Mouse (Mus musculus): Measurements from ENCODE around the gene Zfp984. TPM values are rescaled to one million over a fixed set of nuclear protein-coding genes. Genes with fewer than 3 reads are reported as not detected.
A peak's percentile ranks its signal among the peaks of the same experiment; 100 is the strongest.
"Not testable (repeated sequence)": the region's sequence is repeated elsewhere in the genome, so short reads cannot be mapped to it uniquely, and the experiment has no call there.

Zfp984 gene
- polyA plus RNA-seq, 1 experiment: 1.3 TPM

DNA sequence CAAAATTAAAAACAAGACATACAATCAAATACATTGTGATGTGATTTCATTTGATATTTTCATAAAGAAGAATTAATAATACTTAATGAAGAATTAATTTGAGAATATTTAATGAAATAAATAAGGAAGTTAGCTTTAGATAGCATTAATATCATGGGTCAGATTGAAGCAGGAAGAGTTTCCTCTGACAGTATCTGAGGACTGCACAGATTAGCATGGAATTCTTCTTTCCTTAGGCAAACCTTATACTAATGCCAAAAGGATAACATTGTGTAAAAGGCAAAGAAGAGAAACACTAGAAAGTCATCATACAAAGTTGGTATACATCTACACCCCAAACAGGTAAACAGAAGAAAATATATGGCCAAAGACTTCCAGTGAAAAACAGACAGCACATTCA is 17.9 kb downstream of the Zfp984 start:
- not testable (repeated sequence) for DNase-seq; H3K36me3 ChIP-seq (ENCODE audit: control insufficient read depth, insufficient read depth, low read length); H3K4me1 ChIP-seq (replicated peaks; ENCODE audit: control insufficient read depth, insufficient read depth, low read length); H3K27ac ChIP-seq (ENCODE audit: control insufficient read depth, insufficient read depth, low read length); H3K27me3 ChIP-seq (ENCODE audit: control insufficient read depth, insufficient read depth, low read length); H3K4me3 ChIP-seq (ENCODE audit: control insufficient read depth, insufficient read depth, low read length)

DNA sequence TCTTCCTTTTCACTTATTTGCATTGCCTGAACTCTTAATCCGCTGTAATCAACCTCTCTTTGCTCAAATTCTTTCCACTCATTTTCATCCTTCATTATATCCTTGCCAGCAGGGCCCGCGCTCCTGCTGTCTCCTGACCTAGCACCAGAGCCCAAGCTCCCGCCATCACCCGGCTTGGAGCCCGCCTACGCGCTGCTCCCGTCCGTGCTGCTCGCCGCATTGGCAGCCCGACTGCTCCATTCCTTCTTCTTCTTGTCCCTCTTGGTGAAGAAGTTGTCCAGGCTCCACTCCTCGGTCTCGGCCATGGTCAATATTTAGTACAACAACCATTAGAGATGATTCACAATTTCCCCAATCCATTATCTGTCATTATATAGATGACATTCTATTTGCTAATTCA is 63.3 kb downstream of the Zfp984 start:
- WGBS: 96% methylated on average over 14 of the region's 15 CpGs

DNA sequence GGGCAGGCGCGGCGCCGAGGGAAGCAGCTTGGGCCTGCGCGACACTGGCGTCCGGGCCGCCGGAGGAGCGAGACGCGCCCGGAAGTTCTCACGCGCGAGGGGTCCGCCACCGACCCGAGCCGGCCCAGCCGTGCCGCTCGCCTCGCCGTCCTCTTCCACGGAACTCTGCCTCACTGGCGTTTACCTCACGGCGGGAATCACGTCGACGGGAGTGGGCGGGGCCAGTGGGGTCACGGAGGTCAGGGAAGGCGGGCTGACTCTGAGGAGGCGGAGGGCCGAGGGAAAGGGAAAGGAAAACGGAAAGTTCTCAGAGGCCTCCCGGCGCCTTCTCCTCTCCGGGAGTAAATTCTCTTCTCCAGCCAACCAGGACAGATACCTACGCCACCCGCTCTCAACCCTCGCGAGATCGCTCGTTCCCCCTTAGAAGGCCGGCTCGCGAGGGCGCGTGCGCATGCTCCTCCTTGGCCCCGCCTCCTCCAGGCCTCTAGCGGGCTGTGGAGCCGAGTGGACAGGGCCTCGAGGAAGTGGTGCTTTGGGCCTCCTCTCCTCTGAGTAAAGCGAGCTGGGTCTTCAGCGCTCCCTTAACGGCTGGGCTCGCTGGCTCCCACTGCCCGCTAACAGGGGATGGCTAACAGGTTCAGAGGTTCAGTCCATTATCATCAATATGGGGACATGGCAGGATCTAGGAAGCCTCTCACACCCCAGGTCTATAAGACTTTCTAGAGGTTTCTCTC is 70.8 kb downstream of the Zfp984 start:
- DNase-seq; H3K4me1 ChIP-seq (replicated peaks; ENCODE audit: control insufficient read depth, insufficient read depth, low read length): not testable (repeated sequence)

More for the DNA sequence above, 63.3 kb downstream of the Zfp984 start:
- not testable (repeated sequence) for H3K4me3 ChIP-seq (ENCODE audit: control insufficient read depth, insufficient read depth, low read length); H3K36me3 ChIP-seq (ENCODE audit: control insufficient read depth, insufficient read depth, low read length); DNase-seq; H3K4me1 ChIP-seq (replicated peaks; ENCODE audit: control insufficient read depth, insufficient read depth, low read length); H3K27me3 ChIP-seq (ENCODE audit: control insufficient read depth, insufficient read depth, low read length); H3K27ac ChIP-seq (ENCODE audit: control insufficient read depth, insufficient read depth, low read length)

More for the DNA sequence above, 70.8 kb downstream of the Zfp984 start:
- not testable (repeated sequence) for H3K36me3 ChIP-seq (ENCODE audit: control insufficient read depth, insufficient read depth, low read length); H3K27ac ChIP-seq (ENCODE audit: control insufficient read depth, insufficient read depth, low read length); H3K27me3 ChIP-seq (ENCODE audit: control insufficient read depth, insufficient read depth, low read length)
- WGBS: 43% methylated on average over 63 of the region's 63 CpGs
- peak overlapping the region; percentile 33 for H3K4me3 ChIP-seq (ENCODE audit: control insufficient read depth, insufficient read depth, low read length)

Other genes with a start within 250 kb of the Zfp984 start
- gene Zfp979, start 167.3 kb downstream of the Zfp984 start, polyA plus RNA-seq (2012; rRNA removed): 0.05 TPM in 1 of 2 replicates, not detected in the other
- gene Zfp534, start 107.2 kb downstream of the Zfp984 start, polyA plus RNA-seq (2012; rRNA removed): 0.03 TPM in 1 of 2 replicates, not detected in the other
- 1.3 and 1.5 TPM in 2 replicates for gene Zfp933, start 38.6 kb upstream of the Zfp984 start, polyA plus RNA-seq (2012; rRNA removed)
- 167 and 170 TPM in 2 replicates for gene Miip, start 59.0 kb upstream of the Zfp984 start, polyA plus RNA-seq (2012; rRNA removed)
- 3.0 and 3.7 TPM in 2 replicates for gene Fv1, start 59.2 kb upstream of the Zfp984 start, polyA plus RNA-seq (2012; rRNA removed)
- gene Mfn2, start 94.9 kb upstream of the Zfp984 start, polyA plus RNA-seq (2012; rRNA removed): 40.4 and 50.2 TPM in 2 replicates
- 21.2 and 28.9 TPM in 2 replicates for gene Plod1, start 127.0 kb upstream of the Zfp984 start, polyA plus RNA-seq (2012; rRNA removed)
- gene 2510039O18Rik, start 131.1 kb upstream of the Zfp984 start, polyA plus RNA-seq (2012; rRNA removed): 170 and 174 TPM in 2 replicates
- 0.24 and 2.3 TPM in 2 replicates for gene Nppb, start 176.0 kb upstream of the Zfp984 start, polyA plus RNA-seq (2012; rRNA removed)
- 1.6 and 195 TPM in 2 replicates for gene Nppa, start 190.9 kb upstream of the Zfp984 start, polyA plus RNA-seq (2012; rRNA removed)
- 37.9 and 39.4 TPM in 2 replicates for gene Clcn6, start 229.0 kb upstream of the Zfp984 start, polyA plus RNA-seq (2012; rRNA removed)
- gene Mthfr, start 229.3 kb upstream of the Zfp984 start, polyA plus RNA-seq (2012; rRNA removed): 28.3 and 30.2 TPM in 2 replicates

Measured in thymus, adult 2 months (tissue).